Mouse (Mus musculus) embryo, embryonic 11.5 days (tissue): Measurements from ENCODE around the gene Cds1.
"Not testable (repeated sequence)": the region's sequence is repeated elsewhere in the genome, so short reads cannot be mapped to it uniquely, and the experiment has no call there.

Experiments used
- DNase-seq: peaks from one replicate; pipeline ENCODE4 v3.0.0-alpha.2; 2012; ENCODE audit warnings: low read depth, low spot score

Gene Cds1

DNA sequence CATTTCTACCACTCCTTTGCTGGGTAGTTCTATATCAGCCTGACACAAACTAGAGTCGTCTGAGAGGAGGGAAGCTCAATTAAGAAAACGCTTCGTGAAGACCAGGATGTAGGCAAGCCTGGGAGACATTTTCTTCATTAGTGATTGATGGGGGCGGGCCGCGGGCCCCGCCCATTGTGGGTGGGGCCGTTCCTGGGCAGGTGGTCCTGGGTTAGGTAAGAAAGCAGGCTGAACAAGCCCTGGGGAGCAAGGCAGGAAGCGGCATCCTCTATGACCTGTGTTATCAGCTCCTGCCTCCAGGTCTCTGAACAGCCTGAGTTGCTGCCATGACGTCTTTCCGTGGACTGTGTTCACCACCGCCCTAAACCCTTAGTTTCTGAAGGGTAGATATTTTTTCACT, 62.5 kb downstream of the Cds1 start:
- DNase-seq: no peak

DNA sequence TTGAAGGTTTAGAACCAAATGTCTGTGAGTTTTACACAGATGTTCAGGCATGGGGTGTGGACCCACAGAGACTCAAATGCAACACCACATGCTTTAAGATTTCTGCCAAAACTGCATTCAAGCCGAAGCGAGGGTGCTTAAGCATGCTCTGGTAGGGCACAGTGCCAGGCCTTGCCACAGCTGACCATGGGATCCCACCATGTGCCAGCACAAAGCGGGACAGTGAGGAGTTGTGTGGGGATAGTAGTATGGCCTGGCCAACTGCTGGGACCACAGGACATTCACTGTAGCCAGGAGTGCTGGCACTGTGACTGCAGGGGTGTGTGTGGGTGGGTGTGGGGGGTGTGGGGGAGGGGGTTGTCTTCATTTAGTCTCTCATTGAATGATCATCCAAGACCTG, 64.0 kb downstream of the Cds1 start:
- no peak for DNase-seq

DNA sequence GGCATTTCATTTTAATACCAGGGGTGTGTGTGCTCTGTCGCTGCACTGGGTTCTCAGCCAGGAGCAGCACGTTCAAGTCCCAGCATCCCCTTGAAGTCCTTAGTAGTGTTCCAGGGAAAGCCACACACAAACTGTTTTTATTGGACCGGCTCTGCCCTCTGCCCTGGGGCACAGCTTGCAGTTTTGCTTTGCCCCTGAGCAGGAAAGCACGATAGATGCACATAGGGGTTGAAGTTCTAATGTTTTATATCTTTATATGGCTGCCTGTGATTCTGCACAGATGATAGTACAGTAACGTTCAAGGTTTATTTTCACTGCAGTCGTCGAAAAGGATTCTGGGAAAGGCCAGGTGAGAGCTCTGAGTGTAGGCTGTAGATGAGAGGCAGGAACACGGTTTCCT, 65.2 kb downstream of the Cds1 start:
- DNase-seq: no peak

DNA sequence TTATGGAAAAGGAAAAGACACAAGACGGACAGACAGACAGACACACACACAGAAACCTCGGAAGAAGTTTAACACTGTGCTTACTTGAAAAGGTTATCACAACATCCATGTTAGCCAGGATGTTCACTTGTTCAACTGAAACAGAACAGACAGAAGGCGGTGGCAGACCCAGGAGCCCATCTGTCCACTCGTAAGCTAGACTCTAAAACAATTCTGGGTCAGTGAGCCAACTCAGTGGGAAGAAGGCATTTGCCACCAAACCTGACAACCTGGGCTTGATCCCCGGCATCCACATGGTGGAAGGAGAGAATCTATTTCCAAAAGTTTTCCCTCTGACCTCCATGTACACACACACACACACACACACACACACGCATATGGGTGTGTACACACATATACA, 67.1 kb downstream of the Cds1 start:
- no peak for DNase-seq

DNA sequence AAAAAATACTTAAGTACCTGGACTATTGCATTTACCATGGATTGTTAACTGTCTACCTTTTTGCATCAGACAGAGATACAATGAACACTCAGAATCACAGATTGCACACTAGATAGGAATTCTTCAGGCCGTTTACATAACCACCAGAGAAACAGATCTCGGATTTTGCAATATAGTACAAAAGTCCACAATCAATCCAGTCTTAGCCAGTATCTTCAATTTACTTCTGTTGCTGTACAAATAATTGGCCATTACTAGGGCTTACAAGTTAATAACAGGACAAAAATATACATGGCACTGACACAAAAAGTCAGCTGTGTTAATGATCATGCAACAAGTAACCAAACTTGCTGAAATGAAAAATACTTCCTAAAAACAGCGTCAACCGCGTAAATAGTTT, 68.1 kb downstream of the Cds1 start:
- no peak for DNase-seq

DNA sequence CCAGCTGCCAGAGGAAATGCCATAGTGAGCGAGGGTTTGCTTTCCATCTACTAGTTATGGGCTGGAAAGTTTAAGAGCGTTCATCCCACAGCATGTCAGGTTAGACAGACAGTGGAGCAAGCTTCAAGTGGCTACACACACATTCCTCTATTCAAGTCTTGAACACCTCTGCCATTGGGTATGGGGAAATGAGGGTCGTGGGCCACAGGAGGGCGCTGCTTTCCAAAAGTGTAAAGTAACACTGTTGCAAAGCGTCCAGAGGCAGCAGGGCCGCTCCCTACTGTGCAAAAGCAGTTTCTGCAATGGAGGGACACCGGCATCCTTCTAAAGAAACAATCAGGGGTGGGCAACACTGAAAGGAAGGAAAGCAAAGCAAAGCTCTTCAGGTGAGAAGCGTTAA, 68.9 kb downstream of the Cds1 start:
- no peak for DNase-seq

DNA sequence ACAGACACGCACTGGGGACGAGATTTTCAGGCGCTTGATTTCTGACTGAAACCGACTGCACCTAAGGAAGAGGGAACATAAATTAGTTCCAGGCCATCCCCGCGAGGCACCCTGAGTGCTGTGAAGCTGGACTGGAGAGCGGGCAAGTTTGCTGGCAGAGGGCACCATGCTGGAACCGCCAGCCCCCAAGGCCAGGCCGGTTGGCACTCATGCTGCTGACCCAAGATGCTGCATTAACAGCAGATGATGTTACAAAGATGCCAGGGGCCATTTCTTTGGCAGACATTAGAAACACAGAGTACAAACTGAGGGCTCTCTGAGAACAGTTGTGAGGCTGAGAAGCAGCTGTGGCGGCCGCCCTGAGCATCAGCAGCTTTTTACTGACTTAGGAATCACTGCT, 71.3 kb downstream of the Cds1 start:
- DNase-seq: no peak

DNA sequence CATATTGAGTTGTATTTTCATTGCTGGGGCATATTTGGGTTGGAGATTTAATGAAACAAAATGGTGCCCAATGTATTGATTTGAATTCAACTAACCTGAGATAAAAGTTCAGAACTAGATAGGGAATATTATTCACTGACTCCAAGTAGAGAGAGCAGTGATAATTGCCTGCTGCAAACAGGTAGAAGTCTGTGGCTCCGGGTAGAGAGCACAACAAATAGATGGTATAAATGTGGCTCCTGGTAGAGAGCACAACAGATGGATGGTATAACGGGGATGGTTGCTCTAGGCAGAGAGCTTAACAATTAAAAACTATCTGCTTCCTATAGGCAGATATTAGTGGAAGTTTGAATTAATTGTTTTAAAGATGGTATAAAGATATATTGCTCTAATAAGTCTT, 72.7 kb downstream of the Cds1 start:
- DNase-seq: not testable (repeated sequence)

DNA sequence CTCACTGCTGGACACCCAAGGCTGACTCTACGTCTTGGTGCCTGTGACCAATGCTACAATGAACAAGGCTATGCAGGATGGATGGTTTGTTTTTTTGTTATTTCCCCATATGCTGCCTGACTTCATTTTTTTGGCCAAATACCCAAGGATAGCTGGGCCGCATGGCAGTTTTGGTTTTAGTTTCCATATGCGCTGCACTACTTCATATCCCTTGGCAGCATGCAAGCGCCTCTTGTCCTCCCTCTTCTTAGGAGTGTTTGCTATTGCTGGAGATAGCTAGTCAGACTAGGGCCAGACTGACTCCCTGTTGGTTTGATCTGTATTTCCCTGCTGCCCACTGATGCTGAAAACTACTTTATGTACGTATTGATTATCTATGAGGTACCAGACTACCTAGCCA, 75.5 kb downstream of the Cds1 start:
- DNase-seq: no peak

DNA sequence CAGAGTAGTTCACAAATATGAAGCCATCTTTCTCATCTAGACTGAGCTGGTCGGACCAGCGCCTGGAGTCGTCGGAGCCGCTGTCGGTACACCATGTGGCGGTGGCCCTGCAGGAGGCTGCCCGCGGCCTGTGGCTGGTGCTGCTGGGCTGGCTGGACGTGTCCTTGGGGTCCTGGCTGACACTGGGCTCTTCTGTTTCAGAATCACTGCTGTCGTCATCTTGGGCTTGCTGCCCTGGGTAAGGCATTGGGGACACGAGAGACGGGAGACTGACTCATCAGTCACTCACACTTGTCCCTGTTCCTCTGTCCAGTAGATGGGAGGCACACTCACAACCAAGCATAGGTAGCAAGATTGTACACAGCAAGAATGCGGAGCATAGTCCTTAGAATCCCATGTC, 80.1 kb downstream of the Cds1 start:
- DNase-seq: no peak

DNA sequence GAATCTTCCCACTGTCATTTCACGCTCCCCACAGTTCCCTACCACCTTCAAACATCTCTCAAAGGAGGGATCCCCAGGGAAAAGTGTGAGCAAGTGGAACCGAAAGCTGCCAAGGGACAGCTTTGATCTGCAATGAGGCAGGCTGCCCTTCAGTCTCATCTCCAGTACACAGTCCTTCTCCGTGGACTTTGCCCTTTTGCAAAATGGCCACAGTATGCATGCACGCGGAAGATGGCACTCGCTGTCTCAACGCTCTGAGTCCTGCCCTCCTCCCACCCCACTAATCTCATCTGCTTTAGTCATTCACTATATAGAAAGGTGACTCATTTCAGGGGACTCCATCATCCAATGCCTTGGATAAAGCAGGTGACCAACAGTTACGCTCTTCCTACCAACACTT, 81.0 kb downstream of the Cds1 start:
- DNase-seq: no peak

DNA sequence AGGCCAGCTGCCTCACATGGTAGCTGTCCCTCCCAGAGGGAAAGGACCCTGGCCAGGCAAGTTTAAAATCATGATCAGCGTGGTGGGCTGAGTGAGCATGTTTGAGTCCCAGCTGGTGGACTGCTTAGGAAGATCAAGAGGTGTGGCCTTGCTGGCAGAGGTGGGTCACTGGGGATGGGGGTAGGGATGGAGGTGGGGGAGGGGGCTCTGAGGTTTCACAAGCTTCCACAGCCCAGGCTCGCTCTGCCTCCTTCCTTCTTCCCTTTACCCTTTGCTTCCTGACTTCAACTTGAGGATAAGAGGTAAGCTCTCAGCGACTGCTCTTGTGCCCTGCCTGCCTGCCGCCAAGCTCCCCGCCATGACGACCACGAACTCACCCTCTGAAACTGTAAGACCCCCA, 82.4 kb downstream of the Cds1 start:
- no peak for DNase-seq

DNA sequence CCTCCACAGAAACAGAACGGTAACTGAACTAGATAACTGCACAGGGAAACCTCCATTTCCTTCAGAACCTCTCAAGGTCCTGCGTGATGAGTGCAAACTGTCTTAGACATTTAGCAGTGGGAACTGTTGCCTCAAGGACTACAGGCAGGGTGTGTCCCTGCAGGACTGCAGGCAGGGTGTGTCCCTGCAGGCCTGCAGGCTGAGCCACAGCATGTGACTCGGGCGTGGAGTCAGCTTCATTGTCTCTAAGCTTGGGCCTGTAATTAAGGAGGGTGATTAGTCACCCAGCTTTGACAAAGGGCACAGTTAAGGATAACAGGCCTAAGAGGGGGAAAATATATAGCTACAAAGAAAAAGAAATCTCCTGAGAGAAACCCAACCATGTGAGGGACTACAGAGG, 82.8 kb downstream of the Cds1 start:
- no peak for DNase-seq

DNA sequence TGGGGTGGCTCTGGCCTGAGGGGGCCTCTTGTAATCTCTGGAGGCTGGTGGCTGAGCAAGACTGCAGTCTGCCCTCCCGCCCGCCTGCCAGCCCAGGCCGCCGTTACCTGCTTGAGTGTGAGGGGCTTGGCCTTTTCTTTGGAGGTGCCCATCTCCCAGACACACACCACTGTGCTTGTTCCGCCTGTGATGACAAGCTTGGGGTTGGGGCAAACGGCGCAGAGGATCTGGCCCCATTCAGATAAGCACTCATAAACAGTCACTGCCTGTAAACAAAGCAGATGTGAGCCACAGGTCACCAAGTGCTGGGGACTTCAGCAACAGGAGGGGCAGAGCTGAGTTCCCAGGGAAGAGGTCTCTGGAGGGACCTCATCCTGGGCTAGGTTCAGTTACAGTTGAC, 86.2 kb downstream of the Cds1 start:
- no peak for DNase-seq

DNA sequence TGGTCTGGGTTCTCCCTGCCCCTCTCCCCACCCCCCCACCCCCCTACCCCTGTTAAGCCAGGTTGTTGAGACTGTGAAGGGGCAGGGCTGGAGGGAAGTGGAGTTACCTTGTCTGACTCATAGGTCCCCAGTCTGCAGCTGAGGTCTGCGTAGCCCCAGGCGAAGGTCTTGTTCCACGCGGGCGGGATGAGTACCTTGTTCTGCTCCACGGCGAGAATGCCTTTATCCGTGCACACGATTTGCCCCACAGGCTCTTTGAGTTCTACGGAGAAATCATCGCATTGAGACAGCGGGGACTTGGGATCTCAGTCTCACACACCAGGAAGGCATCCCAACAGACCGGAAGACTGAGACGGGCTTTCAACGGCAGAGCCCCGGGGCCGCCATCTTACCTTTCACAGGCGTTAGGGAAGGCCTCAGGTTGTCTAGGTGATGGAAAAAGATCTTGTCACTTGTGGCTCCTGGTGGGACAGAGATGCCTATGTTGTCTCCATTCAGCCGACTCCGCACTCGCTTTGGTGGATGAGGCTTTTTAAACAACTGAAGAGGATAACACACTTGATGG, 87.3 kb downstream of the Cds1 start:
- DNase-seq: no peak

DNA sequence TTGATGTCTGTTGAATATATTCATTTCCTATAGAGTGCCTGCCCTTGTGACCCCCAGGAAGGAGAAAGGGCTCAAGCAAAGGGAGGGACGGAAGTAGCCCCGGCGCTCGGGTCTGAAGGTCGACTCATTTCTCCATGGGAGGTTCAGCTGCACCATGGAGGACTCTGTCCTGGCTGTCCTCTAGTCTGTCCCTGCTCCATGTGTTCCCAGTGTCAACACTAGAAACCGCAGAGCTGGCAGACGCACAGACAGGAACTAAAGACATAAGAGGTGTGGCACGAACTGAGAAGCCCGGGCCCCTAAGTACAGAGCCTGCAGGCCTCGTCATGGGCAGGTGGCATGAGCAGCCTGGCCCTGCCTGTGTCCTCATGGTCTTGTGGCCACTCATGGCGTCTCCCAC, 89.2 kb downstream of the Cds1 start:
- DNase-seq: no peak

DNA sequence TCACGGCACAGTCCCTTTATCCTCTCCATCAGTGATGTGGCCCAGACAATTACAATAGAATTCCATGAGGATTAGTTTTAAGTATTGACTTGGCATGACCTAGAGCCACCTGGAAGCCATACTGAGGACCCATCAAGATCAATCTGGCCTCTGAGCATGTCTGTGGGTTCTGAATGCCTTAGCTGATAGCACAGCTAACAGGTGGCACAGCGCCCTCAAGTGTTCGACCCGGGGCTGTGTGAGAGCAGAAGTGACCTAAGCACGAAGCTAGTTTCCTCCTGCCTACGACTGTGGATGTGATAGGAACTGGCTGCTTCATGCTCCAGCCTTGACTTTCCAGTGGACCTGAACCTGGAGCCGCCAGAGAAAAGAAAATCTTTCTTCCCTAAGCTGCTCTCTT, 89.7 kb downstream of the Cds1 start:
- no peak for DNase-seq

DNA sequence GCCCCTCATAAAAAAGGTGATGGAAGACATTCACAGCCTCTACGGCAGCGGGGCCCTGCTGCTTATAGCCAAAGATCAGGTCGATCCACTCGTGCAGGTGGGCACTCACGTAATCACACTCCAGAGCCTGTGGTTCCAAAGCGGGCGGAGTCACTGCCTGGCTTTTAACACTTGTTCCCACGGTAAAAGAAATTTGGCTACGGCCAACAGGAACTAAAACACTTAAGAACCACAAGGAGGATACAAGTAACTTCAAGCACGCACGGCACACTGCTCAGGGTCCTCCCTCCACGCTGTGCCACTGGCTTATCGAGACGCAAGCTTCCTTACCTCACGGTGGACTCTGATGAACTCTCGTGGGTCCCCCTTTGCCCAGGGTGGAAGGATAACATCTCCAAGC, 90.5 kb downstream of the Cds1 start:
- no peak for DNase-seq

DNA sequence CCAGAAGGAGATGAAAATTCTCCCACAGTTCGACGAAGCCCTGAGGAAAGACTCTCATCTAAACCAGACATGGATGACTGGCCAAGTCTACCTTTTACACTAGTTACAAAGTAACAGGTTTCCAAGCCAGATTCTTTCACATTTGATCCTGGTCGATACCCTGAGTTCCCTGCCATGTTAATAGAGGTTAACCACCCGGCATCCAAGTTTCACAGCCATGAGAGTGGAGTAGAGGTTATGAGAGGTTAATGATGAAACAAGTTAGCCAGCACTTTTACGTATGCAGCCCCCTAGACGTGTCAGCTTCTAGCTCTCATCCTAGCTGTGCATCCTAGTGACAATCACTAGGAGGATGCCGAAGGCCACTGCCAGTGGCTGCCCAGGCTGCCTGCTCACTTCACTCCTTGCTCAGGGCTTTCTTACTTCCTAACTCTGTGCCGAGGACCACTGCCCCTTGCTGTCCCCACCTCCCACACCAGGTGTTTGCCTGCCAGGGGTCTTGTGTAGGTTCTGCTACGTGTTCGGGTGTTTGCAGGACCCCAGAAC, 94.0 kb downstream of the Cds1 start:
- no peak for DNase-seq

DNA sequence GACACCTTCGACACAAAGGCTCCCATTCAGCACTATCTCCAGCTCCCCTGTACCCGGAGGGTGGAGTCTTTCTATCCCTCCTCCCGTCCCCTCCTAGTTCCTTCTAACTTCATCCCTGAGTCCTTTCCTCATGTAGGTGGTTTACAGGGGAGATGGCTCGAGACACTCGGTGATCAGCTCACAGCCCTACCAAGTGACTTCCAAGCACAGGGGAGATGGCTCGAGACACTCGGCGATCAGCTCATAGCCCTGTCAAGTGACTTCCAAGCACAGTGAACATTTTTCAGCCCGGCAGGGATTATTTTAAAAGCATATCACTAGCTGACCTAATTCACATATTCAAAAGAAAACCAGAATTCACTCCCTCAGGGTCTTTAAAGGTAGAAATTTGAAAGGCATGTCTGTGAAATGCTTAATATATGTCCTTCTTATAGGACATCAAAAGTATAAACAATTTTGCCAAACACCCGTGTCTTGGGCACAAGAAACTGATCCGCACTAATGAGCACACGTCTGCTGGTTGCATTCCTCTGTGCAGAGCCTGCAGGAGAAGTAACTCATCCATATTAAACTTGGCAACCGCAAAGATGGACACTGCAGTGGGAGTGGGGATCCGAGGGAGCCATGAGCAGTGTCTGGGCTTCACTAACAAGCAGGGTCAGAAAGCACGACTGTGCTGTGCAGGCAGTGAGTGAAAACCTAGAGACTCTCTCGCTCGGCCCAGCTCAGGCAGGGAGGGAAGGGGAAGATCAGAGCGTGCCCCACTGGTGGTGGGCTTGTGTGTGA, 97.0 kb downstream of the Cds1 start:
- DNase-seq: no peak

DNA sequence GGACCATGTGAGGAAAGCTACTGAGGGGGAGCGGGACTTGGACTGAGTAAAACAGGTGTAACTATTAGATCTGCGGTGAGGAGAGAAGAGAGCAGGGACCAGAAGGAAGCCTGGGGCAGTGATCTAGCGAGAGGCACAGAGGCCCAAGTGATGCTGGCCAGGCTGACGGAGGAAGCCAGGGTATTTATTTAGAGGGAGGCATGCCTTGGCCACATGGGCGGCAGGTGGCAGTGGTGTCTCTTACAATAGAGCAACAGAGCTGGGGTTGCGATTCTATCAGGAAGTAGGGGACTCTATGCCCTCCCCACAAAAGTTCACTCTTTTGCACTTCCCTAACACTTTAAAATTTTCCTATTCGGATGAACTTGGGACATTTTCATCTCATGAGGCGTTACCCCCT, 97.7 kb downstream of the Cds1 start:
- no peak for DNase-seq

DNA sequence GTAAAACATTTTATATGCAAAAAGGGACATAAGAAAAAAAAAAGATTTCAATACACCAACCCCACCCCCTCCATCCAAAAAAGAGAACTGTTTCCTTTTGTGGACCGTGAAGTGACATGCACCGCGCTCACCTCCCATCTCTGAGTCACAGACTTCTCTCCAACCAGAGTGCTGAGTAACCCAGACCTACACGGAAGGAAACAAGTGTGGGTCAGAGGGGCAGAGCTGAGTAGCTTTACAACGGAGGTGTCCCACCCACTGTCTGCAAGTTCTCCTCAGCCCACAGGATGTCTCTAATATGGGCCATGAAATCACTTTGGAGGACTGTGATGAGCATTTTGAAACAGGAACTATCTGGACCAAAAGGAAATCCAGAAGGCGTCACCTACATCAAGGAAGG, 99.0 kb downstream of the Cds1 start:
- DNase-seq: no peak

DNA sequence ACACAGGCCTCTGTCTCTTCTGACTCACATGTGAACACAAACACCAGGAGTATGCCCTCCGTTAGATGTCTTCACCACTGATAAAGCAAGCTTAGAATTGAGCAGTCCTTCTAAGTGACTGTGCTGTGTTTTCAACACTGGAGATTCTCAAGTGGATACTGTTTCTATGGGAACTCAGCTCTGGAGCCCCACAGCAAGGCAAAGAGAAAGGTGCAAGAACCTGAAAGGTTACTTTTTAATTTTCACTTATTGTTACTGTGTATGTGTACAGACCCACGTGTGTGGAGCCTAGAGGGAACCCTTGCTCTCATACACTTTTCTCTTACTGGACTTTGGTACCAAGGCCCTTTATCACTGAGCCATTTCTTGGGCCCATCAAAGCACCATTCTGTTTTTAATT, 101.8 kb downstream of the Cds1 start:
- DNase-seq: no peak
